Mouse (Mus musculus) testis, adult 2 months (tissue): ENCODE results near the gene Ednrb. TPM values are rescaled to one million over a fixed set of nuclear protein-coding genes. Genes with fewer than 3 reads are reported as not detected.
"Not testable (repeated sequence)": the region's sequence is repeated elsewhere in the genome, so short reads cannot be mapped to it uniquely, and the experiment has no call there.

Experiments used
- H3K27ac ChIP-seq: fragments of 200-500 bp; 2 replicates; pipeline ENCODE4 v1.5.1; 2012; ENCODE audit warnings: low read depth, low read length; ENCODE audit not compliant: control insufficient read depth, insufficient read depth
- H3K27me3 ChIP-seq: fragments of 200-500 bp; 2 replicates; pipeline ENCODE4 v1.6.1; 2012; ENCODE audit warnings: mild to moderate bottlenecking, low read length, moderate library complexity; ENCODE audit not compliant: control insufficient read depth, insufficient read depth
- H3K36me3 ChIP-seq: fragments of 200-500 bp; 2 replicates; pipeline ENCODE4 v1.6.1; 2012; ENCODE audit warnings: mild to moderate bottlenecking, low read length; ENCODE audit not compliant: control insufficient read depth, insufficient read depth
- H3K4me1 ChIP-seq: fragments of 200-500 bp; 2 replicates; pipeline ENCODE4 v1.6.1; 2012; ENCODE audit warnings: low read length; ENCODE audit not compliant: control insufficient read depth, insufficient read depth
- H3K4me3 ChIP-seq: fragments of 200-500 bp; 2 replicates; pipeline ENCODE4 v1.5.1; 2012; ENCODE audit warnings: low read depth, mild to moderate bottlenecking, low read length, moderate library complexity, mixed read lengths; ENCODE audit not compliant: control insufficient read depth
- CTCF ChIP-seq: fragments of 200-500 bp; IDR thresholded peaks from 2 replicates; pipeline ENCODE4 v1.5.1; 2012; ENCODE audit warnings: low read depth, mild to moderate bottlenecking, inconsistent platforms, low read length, moderate library complexity; ENCODE audit not compliant: control insufficient read depth, insufficient read depth, insufficient replicate concordance
- POLR2A ChIP-seq: fragments of 200-500 bp; IDR thresholded peaks from 2 replicates; pipeline ENCODE4 v1.6.1; 2012; ENCODE audit warnings: low read depth, mild to moderate bottlenecking, inconsistent platforms, low read length, moderate library complexity; ENCODE audit not compliant: control insufficient read depth
- polyA plus RNA-seq: library from polyadenylated mRNA; depleted of rRNA; stranded (reverse); fragments of >200 nt; gene quantifications from 2 replicates; pipeline ENCODE4 v1.2.3, GENCODE M21; 2012

Ednrb gene
- polyA plus RNA-seq, 1 experiment, result 0.10 TPM

- TF ChIP-seq POLR2A (no peak), CTCF (no peak)
- no peaks in the 10 kb centered on the region for H3K36me3 ChIP-seq
- no peak overlapping the region for H3K27ac ChIP-seq
- H3K4me3 ChIP-seq, result no peak overlapping the region
- no peaks in the 10 kb centered on the region for H3K4me1 ChIP-seq
- H3K27me3 ChIP-seq, result no peaks in the 10 kb centered on the region
Measured at GRCm38 (mm10) chr14:103797123-103797522, 47.1 kb downstream of the Ednrb start.

- Histone ChIP-seq H3K36me3 (no peaks in the 10 kb centered on the region), H3K27me3 (no peaks in the 10 kb centered on the region), H3K4me3 (no peak overlapping the region), H3K27ac (no peak overlapping the region), H3K4me1 (no peaks in the 10 kb centered on the region)
- no peak for TF ChIP-seq CTCF
- TF ChIP-seq POLR2A, result no peak
Measured at GRCm38 (mm10) chr14:103795591-103795990, 48.6 kb downstream of the Ednrb start.

- H3K36me3 ChIP-seq, result no peaks in the 10 kb centered on the region
- no peaks in the 10 kb centered on the region for H3K27me3 ChIP-seq
- TF ChIP-seq CTCF (no peak), POLR2A (no peak)
- no peaks in the 10 kb centered on the region for H3K4me1 ChIP-seq
- H3K4me3 ChIP-seq, result no peak overlapping the region
- no peak overlapping the region for H3K27ac ChIP-seq
Measured at GRCm38 (mm10) chr14:103793409-103793808, 50.8 kb downstream of the Ednrb start.

GRCm38 (mm10) chr14:103792726-103793125 is 51.5 kb downstream of the Ednrb start:
- H3K27ac ChIP-seq, result no peak overlapping the region
- TF ChIP-seq POLR2A (no peak), CTCF (no peak)

GRCm38 (mm10) chr14:103787547-103787946 is 56.7 kb downstream of the Ednrb start:
- TF ChIP-seq CTCF, result no peak
- no peak for TF ChIP-seq POLR2A
- H3K4me1 ChIP-seq, result peaks cover 1% of the 10 kb centered on the region
- H3K36me3 ChIP-seq, result no peaks in the 10 kb centered on the region
- no peak overlapping the region for H3K4me3 ChIP-seq
- H3K27ac ChIP-seq, result no peak overlapping the region
- H3K27me3 ChIP-seq, result no peaks in the 10 kb centered on the region

More at GRCm38 (mm10) chr14:103792726-103793125, 51.5 kb downstream of the Ednrb start:
- Histone ChIP-seq H3K4me1 (no peaks in the 10 kb centered on the region), H3K4me3 (no peak overlapping the region), H3K36me3 (no peaks in the 10 kb centered on the region), H3K27me3 (no peaks in the 10 kb centered on the region)

GRCm38 (mm10) chr14:103785096-103785965 is 58.9 kb downstream of the Ednrb start:
- TF ChIP-seq POLR2A (no peak), CTCF (no peak)
- H3K27ac ChIP-seq, result no peak overlapping the region
- no peak overlapping the region for H3K4me3 ChIP-seq

GRCm38 (mm10) chr14:103780336-103780735 is 63.9 kb downstream of the Ednrb start:
- not testable (repeated sequence) for H3K27ac ChIP-seq, H3K36me3 ChIP-seq, H3K4me1 ChIP-seq, H3K27me3 ChIP-seq, H3K4me3 ChIP-seq

More at GRCm38 (mm10) chr14:103785096-103785965, 58.9 kb downstream of the Ednrb start:
- peaks cover 4% of the 10 kb centered on the region for H3K4me1 ChIP-seq
- H3K27me3 ChIP-seq, result no peaks in the 10 kb centered on the region
- no peaks in the 10 kb centered on the region for H3K36me3 ChIP-seq

GRCm38 (mm10) chr14:103779276-103779675 is 64.9 kb downstream of the Ednrb start:
- H3K36me3 ChIP-seq, result no peaks in the 10 kb centered on the region
- no peak overlapping the region for H3K27ac ChIP-seq
- peaks cover 4% of the 10 kb centered on the region for H3K4me1 ChIP-seq
- TF ChIP-seq POLR2A, result no peak
- TF ChIP-seq CTCF, result no peak
- no peaks in the 10 kb centered on the region for H3K27me3 ChIP-seq
- H3K4me3 ChIP-seq, result no peak overlapping the region
